ENCODE assay signal across 20 mouse cellular contexts in the genomic region with DNA sequence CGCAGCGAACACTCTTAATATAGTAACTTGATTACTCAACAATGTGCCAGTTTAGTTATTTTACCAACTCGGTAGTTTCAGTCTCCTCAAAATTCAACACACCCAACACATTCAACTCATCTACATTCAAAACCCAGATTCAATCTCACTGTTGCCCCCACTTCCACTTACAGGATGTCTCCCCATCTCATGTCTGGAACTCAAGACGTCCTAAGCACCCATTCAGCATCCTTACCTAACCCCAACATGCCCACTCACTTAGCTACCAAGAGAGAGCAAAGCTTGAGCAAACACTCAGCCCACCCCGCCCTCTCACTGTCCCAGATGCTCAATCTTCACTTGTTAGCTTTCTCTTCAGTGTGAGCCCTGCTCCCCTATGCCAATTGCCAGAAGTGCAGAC. TPM values are rescaled to one million over a fixed set of nuclear protein-coding genes. Genes with fewer than 3 reads are reported as not detected.
DNase-seq lines count a peak whose midpoint lies in the region; ATAC-seq and TF ChIP-seq lines count a peak whose summit lies in the region.
"Had no signal": no experiment of that assay in that cellular context is flagged by ENCODE, and none has a peak within 500 bp of the region (broad histone marks: within the 10 kb centered on the region; RNA-seq: fewer than 3 reads in every experiment).

No protein-coding gene starts in this region.

- H3K9ac ChIP-seq in intestine, embryonic 15.5 days = no peak overlapping the region
- H3K9ac ChIP-seq in intestine, postnatal 0 days (ENCODE audit: low read depth, low read length) = no peak overlapping the region
- H3K9ac ChIP-seq in liver, embryonic 14.5 days (replicated peaks) = no peak overlapping the region
- H3K9ac ChIP-seq in midbrain, embryonic 13.5 days (replicated peaks) = no peak overlapping the region
- H3K9ac ChIP-seq: embryonic facial prominence, embryonic 13.5 days; forebrain, embryonic 13.5 days; forebrain, postnatal 0 days; heart, embryonic 15.5 days; hindbrain, embryonic 13.5 days had no signal

- no peaks in the 10 kb centered on the region for H3K9me3 ChIP-seq in intestine, embryonic 15.5 days
- no peaks in the 10 kb centered on the region for H3K9me3 ChIP-seq in intestine, postnatal 0 days (ENCODE audit: control insufficient read depth)
- H3K9me3 ChIP-seq in liver, embryonic 14.5 days (ENCODE audit: control insufficient read depth, low read length) = no peaks in the 10 kb centered on the region
- no peaks in the 10 kb centered on the region for H3K9me3 ChIP-seq in midbrain, embryonic 13.5 days
- H3K9me3 ChIP-seq: embryonic facial prominence, embryonic 13.5 days; forebrain, embryonic 13.5 days; heart, embryonic 10.5 days; heart, embryonic 15.5 days; hindbrain, embryonic 13.5 days had no signal

- no peaks in the 10 kb centered on the region for H3K4me1 ChIP-seq in intestine, embryonic 15.5 days (replicated peaks)
- H3K4me1 ChIP-seq in intestine, postnatal 0 days (replicated peaks; ENCODE audit: control insufficient read depth, insufficient read depth, low read length) = peaks cover 7% of the 10 kb centered on the region; the same call in 1 of the 2 replicates
- H3K4me1 ChIP-seq in liver, embryonic 14.5 days (replicated peaks; ENCODE audit: control insufficient read depth in 2 of 2, insufficient read depth in 2 of 2, low read length in 1 of 2) = peaks cover 2 to 13% of the 10 kb centered on the region in 2 experiments
- no peaks in the 10 kb centered on the region for H3K4me1 ChIP-seq in midbrain, embryonic 13.5 days (replicated peaks)
- H3K4me1 ChIP-seq: embryonic facial prominence, embryonic 13.5 days; forebrain, embryonic 13.5 days; hindbrain, embryonic 13.5 days had no signal

- 0 out of 2 replicates have a peak overlapping the region, but pooled peaks have one; percentile 36 for H3K4me2 ChIP-seq in intestine, embryonic 15.5 days (replicated peaks)
- H3K4me2 ChIP-seq in intestine, postnatal 0 days (replicated peaks; ENCODE audit: low read depth) = no peak overlapping the region
- H3K4me2 ChIP-seq in liver, embryonic 14.5 days (ENCODE audit: low read depth) = peak overlapping the region; percentile 39
- no peak overlapping the region for H3K4me2 ChIP-seq in midbrain, embryonic 13.5 days (replicated peaks)
- H3K4me2 ChIP-seq: embryonic facial prominence, embryonic 13.5 days; forebrain, embryonic 13.5 days; heart, embryonic 15.5 days; hindbrain, embryonic 13.5 days had no signal

- WGBS in intestine, embryonic 15.5 days = 84% methylated on average over 5 of the region's 5 CpGs
- WGBS in intestine, postnatal 0 days = 76% methylated on average over 5 of the region's 5 CpGs
- 57% methylated on average over 5 of the region's 5 CpGs for WGBS in liver, embryonic 14.5 days (ENCODE audit: insufficient replicate concordance)
- WGBS in midbrain, embryonic 13.5 days = 88% methylated on average over 5 of the region's 5 CpGs

- H3K27me3 ChIP-seq in intestine, embryonic 15.5 days (replicated peaks) = no peaks in the 10 kb centered on the region
- H3K27me3 ChIP-seq in intestine, postnatal 0 days (replicated peaks; ENCODE audit: control insufficient read depth, insufficient read depth, low read length) = no peaks in the 10 kb centered on the region
- no peaks in the 10 kb centered on the region for H3K27me3 ChIP-seq in liver, embryonic 14.5 days (ENCODE audit: control insufficient read depth, insufficient read depth, low read length)
- H3K27me3 ChIP-seq in midbrain, embryonic 13.5 days = no peaks in the 10 kb centered on the region
- H3K27me3 ChIP-seq: embryonic facial prominence, embryonic 13.5 days; forebrain, embryonic 13.5 days; heart, embryonic 15.5 days; hindbrain, embryonic 13.5 days had no signal

- no peak for ATAC-seq in intestine, embryonic 15.5 days
- ATAC-seq in intestine, postnatal 0 days = no peak
- ATAC-seq in liver, embryonic 14.5 days (ENCODE audit: insufficient read depth) = no peak
- no peak for ATAC-seq in midbrain, embryonic 13.5 days
- ATAC-seq: forebrain, embryonic 13.5 days; forebrain, postnatal 0 days had no signal

- H3K36me3 ChIP-seq in intestine, embryonic 15.5 days = no peaks in the 10 kb centered on the region
- H3K36me3 ChIP-seq in intestine, postnatal 0 days (ENCODE audit: control insufficient read depth, insufficient read depth) = no peaks in the 10 kb centered on the region
- H3K36me3 ChIP-seq in liver, embryonic 14.5 days (replicated peaks; ENCODE audit: control insufficient read depth, insufficient read depth, low read depth) = no peaks in the 10 kb centered on the region
- H3K36me3 ChIP-seq in midbrain, embryonic 13.5 days = no peaks in the 10 kb centered on the region
- H3K36me3 ChIP-seq: embryonic facial prominence, embryonic 13.5 days; heart, embryonic 10.5 days; heart, embryonic 15.5 days; hindbrain, embryonic 13.5 days had no signal

- no peak for TF ChIP-seq CTCF in intestine, postnatal 0 days (IDR thresholded peaks at IDR 0.05; ENCODE audit: low read depth)
- no peak for TF ChIP-seq CTCF in liver, embryonic 14.5 days (IDR thresholded peaks at IDR 0.05; ENCODE audit: low read depth)

- H3K4me3 ChIP-seq in intestine, embryonic 15.5 days (replicated peaks) = no peak overlapping the region
- no peak overlapping the region for H3K4me3 ChIP-seq in intestine, postnatal 0 days (ENCODE audit: low read depth, low read length)
- H3K4me3 ChIP-seq in liver, embryonic 14.5 days (ENCODE audit: insufficient read depth in 1 of 2, low read depth in 2 of 2, low read length in 2 of 2) = no peak overlapping the region
- no peak overlapping the region for H3K4me3 ChIP-seq in midbrain, embryonic 13.5 days (replicated peaks)
- H3K4me3 ChIP-seq: embryonic facial prominence, embryonic 13.5 days; forebrain, embryonic 13.5 days; heart, embryonic 10.5 days; heart, embryonic 15.5 days; hindbrain, embryonic 13.5 days had no signal

- DNase-seq in brain, adult 2 months (ENCODE audit: low read depth, low spot score) = peak; percentile 59
- DNase-seq in liver, embryonic 14.5 days (ENCODE audit: low read depth in 3 of 3, low spot score in 3 of 3) = no peak
- DNase-seq in telencephalon, adult 2 months (ENCODE audit: low read depth, low spot score) = peak; percentile 34
- DNase-seq in spleen, postnatal 10 days (ENCODE audit: low spot score in 2 of 2) = no peak
- DNase-seq: adrenal gland, postnatal 14 days; cerebellum, adult 18-20 months; cerebellum, adult 9-11 months; cerebellum, postnatal 36 days; forebrain, postnatal 0 days; gastrocnemius, postnatal 10 days; heart, adult 18-20 months; heart, postnatal 14 days had no signal

- no peak for TF ChIP-seq EP300 in liver, embryonic 14.5 days (IDR thresholded peaks at IDR 0.05; ENCODE audit: low read depth)

- H3K27ac ChIP-seq in intestine, embryonic 15.5 days = no peak overlapping the region
- H3K27ac ChIP-seq in intestine, postnatal 0 days (ENCODE audit: low read depth, low read length) = no peak overlapping the region
- H3K27ac ChIP-seq in liver, embryonic 14.5 days = no peak overlapping the region
- H3K27ac ChIP-seq in midbrain, embryonic 13.5 days = no peak overlapping the region
- H3K27ac ChIP-seq: embryonic facial prominence, embryonic 13.5 days; forebrain, embryonic 13.5 days; heart, embryonic 10.5 days; heart, embryonic 15.5 days; hindbrain, embryonic 13.5 days had no signal

RNA-seq across cellular contexts. Expression of gene Tmem86a, which starts 11.2 kb away (rescaled TPM):
- 48.8 and 50.4 TPM in 2 replicates for polyA plus RNA-seq in intestine, embryonic 15.5 days (2015; fragmentation: Nextera tagmentation; extraction: Ambion mirVana)
- polyA plus RNA-seq in intestine, postnatal 0 days (2015; fragmentation: Nextera tagmentation; extraction: Ambion mirVana) = 43.8 and 48.0 TPM in 2 replicates
- polyA plus RNA-seq in liver, embryonic 14.5 days (2012; rRNA removed) = 12.6 and 14.8 TPM in 2 replicates
- 16.6 and 16.9 TPM in 2 replicates for polyA plus RNA-seq in liver, embryonic 14.5 days (2014; fragmentation: Nextera tagmentation; extraction: Ambion mirVana)
- polyA plus RNA-seq in midbrain, embryonic 13.5 days (2015; fragmentation: Nextera tagmentation; extraction: Ambion mirVana) = 21.5 and 22.6 TPM in 2 replicates

RNA-seq across cellular contexts. Expression of gene Spty2d1, which starts 53.3 kb away (rescaled TPM):
- polyA plus RNA-seq in intestine, embryonic 15.5 days (2015; fragmentation: Nextera tagmentation; extraction: Ambion mirVana) = 16.5 and 17.2 TPM in 2 replicates
- 8.0 and 10.3 TPM in 2 replicates for polyA plus RNA-seq in intestine, postnatal 0 days (2015; fragmentation: Nextera tagmentation; extraction: Ambion mirVana)
- polyA plus RNA-seq in liver, embryonic 14.5 days (2012; rRNA removed) = 3.5 and 5.9 TPM in 2 replicates
- 10.1 and 10.4 TPM in 2 replicates for polyA plus RNA-seq in liver, embryonic 14.5 days (2014; fragmentation: Nextera tagmentation; extraction: Ambion mirVana)
- 9.5 and 9.6 TPM in 2 replicates for polyA plus RNA-seq in midbrain, embryonic 13.5 days (2015; fragmentation: Nextera tagmentation; extraction: Ambion mirVana)

Comparison
In these comparisons a context has a peak if more than half of its experiments do, and no peak if none do; other contexts are left out.
1. H3K4me2 ChIP-seq: peak in intestine, embryonic 15.5 days (single experiment) and liver, embryonic 14.5 days (single experiment); none in intestine, postnatal 0 days (single experiment) and midbrain, embryonic 13.5 days (single experiment).
2. DNase-seq: peak in brain, adult 2 months (single experiment) and telencephalon, adult 2 months (single experiment); none in liver, embryonic 14.5 days (0 of 3) and spleen, postnatal 10 days (0 of 2).